In genomic region chr1:165833910-165834632, GRCm38 (mm10) we compare ENCODE assay signal across 8 mouse cellular contexts. TPM values are rescaled to one million over a fixed set of nuclear protein-coding genes. Genes with fewer than 3 reads are reported as not detected.
A peak's percentile ranks its signal among the peaks of the same experiment; 100 is the strongest.
DNase-seq lines count a peak whose midpoint lies in the region; ATAC-seq lines count a peak whose summit lies in the region.
"Had no signal": no experiment of that assay in that cellular context is flagged by ENCODE, and none has a peak within 500 bp of the region (broad histone marks: within the 10 kb centered on the region; RNA-seq: fewer than 3 reads in every experiment).

No protein-coding gene starts in this region.

- 10% methylated on average over 17 of the region's 17 CpGs for WGBS in hindbrain, embryonic 14.5 days
- WGBS in midbrain, embryonic 12.5 days, result 16% methylated on average over 17 of the region's 17 CpGs

- H3K4me1 ChIP-seq in hindbrain, embryonic 14.5 days (replicated peaks; ENCODE audit: control insufficient read depth, insufficient read depth, low read length), result peaks cover 41% of the 10 kb centered on the region
- H3K4me1 ChIP-seq in midbrain, embryonic 12.5 days, result peaks cover 27% of the 10 kb centered on the region

- peak; percentile 48 for DNase-seq in R1 (ENCODE audit: low read depth, low spot score)
- peak; percentile 62 for DNase-seq in hindbrain, embryonic 14.5 days (ENCODE audit: low spot score)
- DNase-seq in left cerebral cortex, adult 8-10 months (ENCODE audit: low spot score in 2 of 2), result no peak
- DNase-seq in spleen, postnatal 36 days (ENCODE audit: low spot score in 2 of 2), result no peak
- DNase-seq: thymus, adult 2 months had no signal

- peak overlapping the region; percentile 76 for H3K27ac ChIP-seq in hindbrain, embryonic 14.5 days
- peak overlapping the region; percentile 81 for H3K27ac ChIP-seq in midbrain, embryonic 12.5 days (replicated peaks)

- peak overlapping the region; percentile 9 for H3K4me3 ChIP-seq in hindbrain, embryonic 14.5 days (replicated peaks; ENCODE audit: low read length)
- H3K4me3 ChIP-seq in midbrain, embryonic 12.5 days, result peak overlapping the region; percentile 14; the same call in 1 of the 2 replicates

- no peaks in the 10 kb centered on the region for H3K9me3 ChIP-seq in hindbrain, embryonic 14.5 days (ENCODE audit: control insufficient read depth, low read length)
- H3K9me3 ChIP-seq in midbrain, embryonic 12.5 days, result no peaks in the 10 kb centered on the region

- peak overlapping the region; percentile 41 for H3K9ac ChIP-seq in hindbrain, embryonic 14.5 days
- H3K9ac ChIP-seq in midbrain, embryonic 12.5 days (replicated peaks), result peak overlapping the region; percentile 28

- no peaks in the 10 kb centered on the region for H3K27me3 ChIP-seq in hindbrain, embryonic 14.5 days (ENCODE audit: control insufficient read depth, insufficient read depth, low read length)
- H3K27me3 ChIP-seq in midbrain, embryonic 12.5 days, result peaks cover 21% of the 10 kb centered on the region

- H3K36me3 ChIP-seq in hindbrain, embryonic 14.5 days (replicated peaks; ENCODE audit: control insufficient read depth, insufficient read depth), result no peaks in the 10 kb centered on the region
- no peaks in the 10 kb centered on the region for H3K36me3 ChIP-seq in midbrain, embryonic 12.5 days

- 0 out of 2 replicates have a peak, but pooled peaks have one; percentile 54 for ATAC-seq in common myeloid progenitor, adult 5-6 weeks (replicated peaks; ENCODE audit: low read depth, poor library complexity, severe bottlenecking)
- peak; percentile 73 for ATAC-seq in hindbrain, embryonic 14.5 days (ENCODE audit: low FRiP score)
- peak; percentile 82 for ATAC-seq in midbrain, embryonic 12.5 days (ENCODE audit: low FRiP score, low read depth)
- ATAC-seq in erythroblast, adult 5-6 weeks (replicated peaks; ENCODE audit: low FRiP score, poor library complexity, severe bottlenecking), result no peak

- H3K4me2 ChIP-seq in hindbrain, embryonic 14.5 days (replicated peaks), result peak overlapping the region; percentile 47
- H3K4me2 ChIP-seq in midbrain, embryonic 12.5 days (replicated peaks), result peak overlapping the region; percentile 44

RNA-seq across cellular contexts. Expression of gene Cd247, which starts 45.6 kb away (rescaled TPM):
- 1.2 and 1.9 TPM in 2 replicates for total RNA-seq in common myeloid progenitor, adult 5-6 weeks (2017)
- 0.54 and 0.90 TPM in 2 replicates for polyA plus RNA-seq in hindbrain, embryonic 14.5 days (2014; fragmentation: Nextera tagmentation; extraction: Ambion mirVana)
- 1.2 and 1.7 TPM in 2 replicates for polyA plus RNA-seq in midbrain, embryonic 12.5 days (2016; fragmentation: Nextera tagmentation; extraction: Ambion mirVana)
- total RNA-seq in erythroblast, adult 5-6 weeks (2015; ENCODE audit: low replicate concordance), result 1.0 TPM in 1 of 2 replicates, not detected in the other
- 0.68 and 4.2 TPM in 2 replicates for total RNA-seq in erythroblast, adult 5-6 weeks (2017; ENCODE audit: low replicate concordance)
- not detected for total RNA-seq in left cerebral cortex, adult 8-10 months (2022)

Comparison
In these comparisons a context has a peak if more than half of its experiments do, and no peak if none do; other contexts are left out.
1. DNase-seq: peak in R1 (single experiment) and hindbrain, embryonic 14.5 days (single experiment); none in left cerebral cortex, adult 8-10 months (0 of 2) and spleen, postnatal 36 days (0 of 2).